Mouse (Mus musculus) intestine, postnatal 0 days (tissue): ENCODE results near the gene Cacna1g. TPM values are rescaled to one million over a fixed set of nuclear protein-coding genes. Genes with fewer than 3 reads are reported as not detected.

Experiments
- ATAC-seq: fragments of 200-750 bp; cut with Nextera tagmentation; 2 replicates; pipeline ENCODE4 v1.8.0; 2017; ENCODE audit warnings: mild to moderate bottlenecking, moderate TSS enrichment, moderate library complexity
- H3K27ac ChIP-seq: fragments of 300-500 bp; sonication (generic); 2 replicates; pipeline ENCODE4 v1.5.1; 2014; ENCODE audit warnings: mild to moderate bottlenecking, low read depth, low read length, moderate library complexity
- H3K27me3 ChIP-seq: fragments of 300-500 bp; sonication (generic); replicated peaks from 2 replicates; pipeline ENCODE4 v1.6.1; 2014; ENCODE audit warnings: low read length, mixed read lengths; ENCODE audit not compliant: control insufficient read depth, insufficient read depth
- H3K36me3 ChIP-seq: fragments of 300-500 bp; sonication (generic); 2 replicates; pipeline ENCODE4 v1.6.1; 2014; ENCODE audit warnings: mild to moderate bottlenecking, moderate library complexity; ENCODE audit not compliant: control insufficient read depth, insufficient read depth
- H3K4me1 ChIP-seq: fragments of 300-500 bp; sonication (generic); replicated peaks from 2 replicates; pipeline ENCODE4 v1.6.1; 2014; ENCODE audit warnings: antibody characterized with exemption, low read length, mixed read lengths; ENCODE audit not compliant: control insufficient read depth, insufficient read depth
- H3K4me2 ChIP-seq: fragments of 300-500 bp; sonication (generic); replicated peaks from 2 replicates; pipeline ENCODE4 v1.6.1; 2014; ENCODE audit warnings: low read depth, mild to moderate bottlenecking, moderate library complexity
- H3K4me3 ChIP-seq: fragments of 300-500 bp; sonication (generic); 2 replicates; pipeline ENCODE4 v1.5.1; 2014; ENCODE audit warnings: low read depth, low read length
- H3K9ac ChIP-seq: fragments of 300-500 bp; sonication (generic); 2 replicates; pipeline ENCODE4 v1.6.1; 2014; ENCODE audit warnings: mild to moderate bottlenecking, low read depth, low read length
- H3K9me3 ChIP-seq: fragments of 300-500 bp; sonication (generic); 2 replicates; pipeline ENCODE4 v1.6.1; 2016; ENCODE audit warnings: mixed run types; ENCODE audit not compliant: control insufficient read depth
- CTCF ChIP-seq: sonication (generic); IDR thresholded peaks from 2 replicates; pipeline ENCODE4 v1.5.1; 2016; ENCODE audit warnings: low read depth, mild to moderate bottlenecking, control low read depth, antibody characterized with exemption, moderate library complexity
- WGBS: fragments of 180-500 bp; shearing (Covaris S2); extraction: QIAGEN DNeasy Blood & Tissue Kit; methylation state at CpG from one replicate; pipeline ENCODE4 v1.1.7; 2014; 5-methylcytosine and 5-hydroxymethylcytosine counted together
- polyA plus RNA-seq: library from polyadenylated mRNA; unstranded; fragments of >200 nt; fragmentation: Nextera tagmentation; extraction: Ambion mirVana; gene quantifications from 2 replicates; pipeline ENCODE4 v1.2.1, GENCODE M21; 2015

The Cacna1g gene
- polyA plus RNA-seq, 1 experiment from 2014 or later = 1.2 TPM

- Histone ChIP-seq H3K4me3 (no peak overlapping the region), H3K4me1 (no peaks in the 10 kb centered on the region), H3K27me3 (no peaks in the 10 kb centered on the region), H3K27ac (no peak overlapping the region), H3K36me3 (no peaks in the 10 kb centered on the region), H3K9me3 (no peaks in the 10 kb centered on the region), H3K9ac (no peak overlapping the region), H3K4me2 (no peak overlapping the region)
- 51% methylated on average over 3 of the region's 3 CpGs for WGBS
- ATAC-seq = no peak
- TF ChIP-seq CTCF = no peak
Observed at GRCm38 (mm10) chr11:94456347-94456746, 17.7 kb downstream of the Cacna1g start.

GRCm38 (mm10) chr11:94455161-94455820 lies 18.7 kb downstream of the Cacna1g start:
- no peaks in the 10 kb centered on the region for H3K4me1 ChIP-seq
- H3K27me3 ChIP-seq = 0 out of 2 replicates have a peak, but pooled peaks cover 2% of the 10 kb centered on the region
- H3K4me2 ChIP-seq = no peak overlapping the region
- WGBS = 74% methylated on average over 10 of the region's 10 CpGs
- H3K9me3 ChIP-seq = no peaks in the 10 kb centered on the region
- H3K4me3 ChIP-seq = no peak overlapping the region
- no peaks in the 10 kb centered on the region for H3K36me3 ChIP-seq
- no peak for ATAC-seq
- H3K9ac ChIP-seq = no peak overlapping the region
- H3K27ac ChIP-seq = no peak overlapping the region
- no peak for TF ChIP-seq CTCF

- TF ChIP-seq CTCF = no peak
- H3K27me3 ChIP-seq = 0 out of 2 replicates have a peak, but pooled peaks cover 2% of the 10 kb centered on the region
- H3K27ac ChIP-seq = no peak overlapping the region
- H3K9me3 ChIP-seq = no peaks in the 10 kb centered on the region
- 70% methylated on average over 5 of the region's 5 CpGs for WGBS
- H3K4me2 ChIP-seq = no peak overlapping the region
- H3K9ac ChIP-seq = no peak overlapping the region
- H3K4me3 ChIP-seq = no peak overlapping the region
- H3K36me3 ChIP-seq = no peaks in the 10 kb centered on the region
- no peaks in the 10 kb centered on the region for H3K4me1 ChIP-seq
- no peak for ATAC-seq
Observed at GRCm38 (mm10) chr11:94454756-94455155, 19.2 kb downstream of the Cacna1g start.

- Histone ChIP-seq H3K4me3 (no peak overlapping the region), H3K27me3 (0 out of 2 replicates have a peak, but pooled peaks cover 2% of the 10 kb centered on the region), H3K4me2 (no peak overlapping the region), H3K36me3 (no peaks in the 10 kb centered on the region), H3K9me3 (no peaks in the 10 kb centered on the region), H3K9ac (no peak overlapping the region), H3K4me1 (no peaks in the 10 kb centered on the region), H3K27ac (no peak overlapping the region)
- no peak for ATAC-seq
- TF ChIP-seq CTCF = no peak
- 66% methylated on average over 12 of the region's 12 CpGs for WGBS
Observed at GRCm38 (mm10) chr11:94451091-94451773, 22.8 kb downstream of the Cacna1g start.

- no peaks in the 10 kb centered on the region for H3K4me1 ChIP-seq
- H3K4me2 ChIP-seq = no peak overlapping the region
- H3K27me3 ChIP-seq = 0 out of 2 replicates have a peak, but pooled peaks cover 2% of the 10 kb centered on the region
- no peak for ATAC-seq
- no peaks in the 10 kb centered on the region for H3K36me3 ChIP-seq
- no peaks in the 10 kb centered on the region for H3K9me3 ChIP-seq
- WGBS = 62% methylated on average over 5 of the region's 5 CpGs
- H3K4me3 ChIP-seq = no peak overlapping the region
- H3K9ac ChIP-seq = no peak overlapping the region
- no peak for TF ChIP-seq CTCF
- H3K27ac ChIP-seq = no peak overlapping the region
Observed at GRCm38 (mm10) chr11:94449886-94450285, 24.1 kb downstream of the Cacna1g start.

- H3K27me3 ChIP-seq = 0 out of 2 replicates have a peak, but pooled peaks cover 2% of the 10 kb centered on the region
- H3K4me3 ChIP-seq = no peak overlapping the region
- H3K9ac ChIP-seq = no peak overlapping the region
- H3K4me2 ChIP-seq = no peak overlapping the region
- H3K36me3 ChIP-seq = no peaks in the 10 kb centered on the region
- no peaks in the 10 kb centered on the region for H3K4me1 ChIP-seq
- 55% methylated on average over 8 of the region's 8 CpGs for WGBS
- no peak for TF ChIP-seq CTCF
- ATAC-seq = no peak
- no peak overlapping the region for H3K27ac ChIP-seq
- H3K9me3 ChIP-seq = no peaks in the 10 kb centered on the region
Observed at GRCm38 (mm10) chr11:94449239-94449638, 24.8 kb downstream of the Cacna1g start.
